Mouse (Mus musculus): Measurements from ENCODE around the gene Slc2a10. TPM values are rescaled to one million over a fixed set of nuclear protein-coding genes. Genes with fewer than 3 reads are reported as not detected.

Slc2a10 gene
- total RNA-seq, 1 experiment, result 0.27 TPM

- Histone ChIP-seq H3K36me3 (ENCODE audit: control insufficient read depth, insufficient read depth, low read length, poor library complexity, severe bottlenecking) (no peaks in the 10 kb centered on the region), H3K4me1 (ENCODE audit: control insufficient read depth in 2 of 2, insufficient read depth in 2 of 2, low read length in 2 of 2, poor library complexity in 1 of 2) (no peaks in the 10 kb centered on the region), H3K4me3 (ENCODE audit: insufficient read depth in 1 of 2, low read depth in 1 of 2, low read length in 2 of 2, poor library complexity in 1 of 2, severe bottlenecking in 1 of 2) (no peak overlapping the region), H3K9me3 (ENCODE audit: control insufficient read depth, insufficient read depth, low read depth, low read length) (no peaks in the 10 kb centered on the region), H3K27ac (ENCODE audit: insufficient read depth, low read depth, low read length, poor library complexity, severe bottlenecking) (no peak overlapping the region), H3K9ac (ENCODE audit: insufficient read depth, low read depth, low read length, poor library complexity, severe bottlenecking) (no peak overlapping the region)
- in situ Hi-C loops (cut with MboI; ENCODE audit: low sequenced_read_pairs in 2 of 2, unreplicated experiment in 2 of 2), result no loop called here
- TF ChIP-seq ZC3H11A (IDR thresholded peaks at IDR 0.05; ENCODE audit: borderline replicate concordance, low read depth, low read length), result no peak
- no peak for TF ChIP-seq MAFK (IDR thresholded peaks at IDR 0.05; ENCODE audit: insufficient read depth, low read depth, low read length)
- TF ChIP-seq CHD2 (IDR thresholded peaks at IDR 0.05; ENCODE audit: low read depth, low read length), result no peak
- no peak for TF ChIP-seq ZNF384 (IDR thresholded peaks at IDR 0.05; ENCODE audit: low read depth, low read length)
- TF ChIP-seq HCFC1 (IDR thresholded peaks at IDR 0.05; ENCODE audit: borderline replicate concordance, insufficient read depth, low read length), result no peak
- no peak for DNase-seq (ENCODE audit: low read depth, low spot score)
Observed at GRCm38 (mm10) chr2:165467824-165468452, 35.6 kb upstream of the Slc2a10 start.

DNA sequence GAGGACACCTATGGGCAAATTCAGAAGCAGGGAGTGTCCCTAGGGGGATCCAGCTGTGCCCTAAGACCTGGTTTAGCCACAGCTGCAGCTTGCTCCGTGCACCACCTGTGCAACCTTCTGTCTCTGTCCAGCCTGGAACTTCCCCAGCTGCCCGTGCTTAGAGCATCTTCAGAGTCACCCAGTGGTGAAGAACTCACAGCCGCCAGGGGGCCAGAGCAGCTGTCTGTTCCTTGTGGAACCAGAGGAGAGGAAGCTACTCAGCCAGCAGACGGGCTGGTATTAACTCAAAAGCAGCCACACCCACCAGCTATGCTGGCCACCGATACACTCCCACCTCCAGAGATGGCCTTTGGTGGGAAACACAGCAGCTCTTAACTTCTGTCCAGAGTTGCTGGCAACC is 33.4 kb upstream of the Slc2a10 start:
- Histone ChIP-seq H3K36me3 (ENCODE audit: control insufficient read depth, insufficient read depth, low read length, poor library complexity, severe bottlenecking) (no peaks in the 10 kb centered on the region), H3K9ac (ENCODE audit: insufficient read depth, low read depth, low read length, poor library complexity, severe bottlenecking) (no peak overlapping the region), H3K4me1 (ENCODE audit: control insufficient read depth in 2 of 2, insufficient read depth in 2 of 2, low read length in 2 of 2, poor library complexity in 1 of 2) (no peaks in the 10 kb centered on the region), H3K27ac (ENCODE audit: insufficient read depth, low read depth, low read length, poor library complexity, severe bottlenecking) (no peak overlapping the region), H3K9me3 (ENCODE audit: control insufficient read depth, insufficient read depth, low read depth, low read length) (no peaks in the 10 kb centered on the region), H3K4me3 (ENCODE audit: insufficient read depth in 1 of 2, low read depth in 1 of 2, low read length in 2 of 2, poor library complexity in 1 of 2, severe bottlenecking in 1 of 2) (no peak overlapping the region)
- TF ChIP-seq CHD2 (IDR thresholded peaks at IDR 0.05; ENCODE audit: low read depth, low read length) (no peak), HCFC1 (IDR thresholded peaks at IDR 0.05; ENCODE audit: borderline replicate concordance, insufficient read depth, low read length) (no peak), ZC3H11A (IDR thresholded peaks at IDR 0.05; ENCODE audit: borderline replicate concordance, low read depth, low read length) (no peak), ZNF384 (IDR thresholded peaks at IDR 0.05; ENCODE audit: low read depth, low read length) (no peak), MAFK (IDR thresholded peaks at IDR 0.05; ENCODE audit: insufficient read depth, low read depth, low read length) (no peak)
- no peak for DNase-seq (ENCODE audit: low read depth, low spot score)
- in situ Hi-C loops (cut with MboI; ENCODE audit: low sequenced_read_pairs in 2 of 2, unreplicated experiment in 2 of 2), result no loop called here

DNA sequence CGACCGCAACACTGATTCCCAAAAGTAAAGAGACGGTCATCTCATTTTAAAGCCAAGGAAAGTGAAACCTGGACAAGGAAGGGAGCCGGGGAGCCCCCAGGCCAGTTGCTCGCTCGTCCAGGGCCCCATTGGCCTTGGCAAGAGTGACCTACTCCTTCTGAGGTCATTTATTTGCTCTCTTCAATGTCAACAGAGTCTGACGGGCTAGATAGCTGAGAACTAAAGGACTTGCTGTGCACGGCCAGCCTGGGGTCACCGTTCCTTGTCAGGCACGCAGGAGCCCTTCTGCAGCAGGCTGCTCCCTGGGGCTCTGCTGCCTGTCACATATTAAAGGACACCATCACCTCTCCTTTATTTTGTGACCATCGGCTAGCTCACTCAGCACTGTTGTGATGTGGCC is 31.6 kb upstream of the Slc2a10 start:
- in situ Hi-C loops (cut with MboI; ENCODE audit: low sequenced_read_pairs in 2 of 2, unreplicated experiment in 2 of 2), result no loop called here
- no peak overlapping the region for H3K9ac ChIP-seq (ENCODE audit: insufficient read depth, low read depth, low read length, poor library complexity, severe bottlenecking)
- DNase-seq (ENCODE audit: low read depth, low spot score), result no peak
- no peaks in the 10 kb centered on the region for H3K9me3 ChIP-seq (ENCODE audit: control insufficient read depth, insufficient read depth, low read depth, low read length)
- no peak overlapping the region for H3K4me3 ChIP-seq (ENCODE audit: insufficient read depth in 1 of 2, low read depth in 1 of 2, low read length in 2 of 2, poor library complexity in 1 of 2, severe bottlenecking in 1 of 2)
- TF ChIP-seq ZC3H11A (IDR thresholded peaks at IDR 0.05; ENCODE audit: borderline replicate concordance, low read depth, low read length), result no peak
- H3K27ac ChIP-seq (ENCODE audit: insufficient read depth, low read depth, low read length, poor library complexity, severe bottlenecking), result no peak overlapping the region
- H3K36me3 ChIP-seq (ENCODE audit: control insufficient read depth, insufficient read depth, low read length, poor library complexity, severe bottlenecking), result no peaks in the 10 kb centered on the region
- no peaks in the 10 kb centered on the region for H3K4me1 ChIP-seq (ENCODE audit: control insufficient read depth in 2 of 2, insufficient read depth in 2 of 2, low read length in 2 of 2, poor library complexity in 1 of 2)

DNA sequence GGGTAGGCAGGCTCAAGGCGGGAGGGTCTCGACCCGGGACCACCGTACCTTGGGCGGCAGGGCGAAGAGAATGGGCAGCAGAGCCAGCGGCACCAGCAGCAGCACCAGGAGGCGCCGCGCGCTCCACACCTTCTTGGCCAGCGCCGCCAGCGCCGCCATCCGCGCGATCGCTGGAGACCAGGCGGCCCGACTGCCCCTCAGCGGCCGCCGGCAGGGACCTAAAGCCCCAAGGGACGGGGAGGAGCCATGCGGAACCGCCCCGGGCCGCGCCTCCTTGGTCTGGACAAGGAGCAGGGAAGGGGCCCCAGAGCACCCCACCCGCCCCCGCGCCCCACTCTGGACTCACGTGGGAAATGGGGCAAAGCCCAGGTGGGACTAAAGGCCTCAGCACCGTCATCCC is 30.6 kb upstream of the Slc2a10 start, which contains the start of gene Slc13a3:
TSS of gene Slc13a3 (minus strand) at position 228 of the 400 bp plus-strand sequence.
- no peaks in the 10 kb centered on the region for H3K4me1 ChIP-seq (ENCODE audit: control insufficient read depth in 2 of 2, insufficient read depth in 2 of 2, low read length in 2 of 2, poor library complexity in 1 of 2)
- DNase-seq (ENCODE audit: low read depth, low spot score), result no peak
- no peaks in the 10 kb centered on the region for H3K9me3 ChIP-seq (ENCODE audit: control insufficient read depth, insufficient read depth, low read depth, low read length)
- in situ Hi-C loops (cut with MboI; ENCODE audit: low sequenced_read_pairs in 2 of 2, unreplicated experiment in 2 of 2), result no loop called here
- H3K36me3 ChIP-seq (ENCODE audit: control insufficient read depth, insufficient read depth, low read length, poor library complexity, severe bottlenecking), result no peaks in the 10 kb centered on the region
- peak within 1 kb of the TSS; percentile 67; the same call in 1 of the 2 replicates for H3K9ac ChIP-seq (ENCODE audit: insufficient read depth, low read depth, low read length, poor library complexity, severe bottlenecking)
- peak within 1 kb of the TSS; percentile 56 to 63; a peak in 3 of 4 replicates for H3K4me3 ChIP-seq (ENCODE audit: insufficient read depth in 1 of 2, low read depth in 1 of 2, low read length in 2 of 2, poor library complexity in 1 of 2, severe bottlenecking in 1 of 2)
- TF ChIP-seq ZC3H11A (IDR thresholded peaks at IDR 0.05; ENCODE audit: borderline replicate concordance, low read depth, low read length), result no peak
- no peak for TF ChIP-seq ZNF384 (IDR thresholded peaks at IDR 0.05; ENCODE audit: low read depth, low read length)
- no peak for TF ChIP-seq HCFC1 (IDR thresholded peaks at IDR 0.05; ENCODE audit: borderline replicate concordance, insufficient read depth, low read length)
- no peak for TF ChIP-seq CHD2 (IDR thresholded peaks at IDR 0.05; ENCODE audit: low read depth, low read length)
- no peak for TF ChIP-seq MAFK (IDR thresholded peaks at IDR 0.05; ENCODE audit: insufficient read depth, low read depth, low read length)
- no peak within 1 kb of the TSS for H3K27ac ChIP-seq (ENCODE audit: insufficient read depth, low read depth, low read length, poor library complexity, severe bottlenecking)

DNA sequence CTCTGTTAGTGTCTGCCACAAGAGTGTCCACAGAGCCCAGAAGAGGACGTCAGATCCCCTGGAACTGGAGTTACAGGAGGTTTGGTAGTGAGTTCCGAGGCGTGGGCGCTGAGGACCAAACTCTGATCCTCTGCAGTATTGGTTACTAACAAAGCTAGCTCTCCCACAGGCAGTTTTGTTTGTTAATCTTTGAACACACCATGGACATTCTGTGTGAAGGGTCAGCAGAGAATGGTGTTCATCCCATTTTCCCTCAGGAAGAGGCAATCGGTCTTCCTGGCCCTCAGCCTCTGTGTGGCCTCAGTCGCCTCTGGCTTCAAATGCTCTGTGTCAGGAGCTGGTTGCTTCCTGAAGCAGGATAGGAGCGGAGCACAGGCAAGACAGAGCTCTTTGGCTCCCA is 28.2 kb upstream of the Slc2a10 start:
- H3K4me1 ChIP-seq (ENCODE audit: control insufficient read depth in 2 of 2, insufficient read depth in 2 of 2, low read length in 2 of 2, poor library complexity in 1 of 2), result no peaks in the 10 kb centered on the region
- H3K27ac ChIP-seq (ENCODE audit: insufficient read depth, low read depth, low read length, poor library complexity, severe bottlenecking), result no peak overlapping the region
- in situ Hi-C loops (cut with MboI; ENCODE audit: low sequenced_read_pairs in 2 of 2, unreplicated experiment in 2 of 2), result no loop called here
- no peak for DNase-seq (ENCODE audit: low read depth, low spot score)
- H3K36me3 ChIP-seq (ENCODE audit: control insufficient read depth, insufficient read depth, low read length, poor library complexity, severe bottlenecking), result no peaks in the 10 kb centered on the region
- H3K9me3 ChIP-seq (ENCODE audit: control insufficient read depth, insufficient read depth, low read depth, low read length), result no peaks in the 10 kb centered on the region
- TF ChIP-seq MAFK (IDR thresholded peaks at IDR 0.05; ENCODE audit: insufficient read depth, low read depth, low read length) (no peak), HCFC1 (IDR thresholded peaks at IDR 0.05; ENCODE audit: borderline replicate concordance, insufficient read depth, low read length) (no peak), CHD2 (IDR thresholded peaks at IDR 0.05; ENCODE audit: low read depth, low read length) (no peak), ZNF384 (IDR thresholded peaks at IDR 0.05; ENCODE audit: low read depth, low read length) (no peak), ZC3H11A (IDR thresholded peaks at IDR 0.05; ENCODE audit: borderline replicate concordance, low read depth, low read length) (no peak)
- no peak overlapping the region for H3K9ac ChIP-seq (ENCODE audit: insufficient read depth, low read depth, low read length, poor library complexity, severe bottlenecking)
- no peak overlapping the region for H3K4me3 ChIP-seq (ENCODE audit: insufficient read depth in 1 of 2, low read depth in 1 of 2, low read length in 2 of 2, poor library complexity in 1 of 2, severe bottlenecking in 1 of 2)

Measured in ES-E14 (cell line).